Mouse (Mus musculus) embryo, embryonic 11 days (tissue): ENCODE measurements around the gene Gm10644.
"Not testable (repeated sequence)": the region's sequence is repeated elsewhere in the genome, so short reads cannot be mapped to it uniquely, and the experiment has no call there.

Source experiments
- DNase-seq: peaks from one replicate; pipeline ENCODE4 v3.0.0-alpha.2; 2015

The Gm10644 gene

GRCm38 (mm10) chr8:83955106-83955957 is at the start of gene Gm10644, which contains the start of gene Asf1b:
Gm10644 (minus strand) TSS chr8:83955205.
Asf1b (plus strand) TSS chr8:83955507.
- peak; percentile 100 for DNase-seq

GRCm38 (mm10) chr8:84004533-84005201 is 49.7 kb upstream of the Gm10644 start:
- peak; percentile 97 for DNase-seq

GRCm38 (mm10) chr8:84003612-84004246 is 48.7 kb upstream of the Gm10644 start:
- DNase-seq: no peak

- DNase-seq: no peak
Observed at GRCm38 (mm10) chr8:84002957-84003611, 48.1 kb upstream of the Gm10644 start.

GRCm38 (mm10) chr8:84001281-84002000 is 46.4 kb upstream of the Gm10644 start, which contains the start of gene 1700067K01Rik:
1700067K01Rik (plus strand) TSS chr8:84001502.
- no peak for DNase-seq

- DNase-seq: no peak
Observed at GRCm38 (mm10) chr8:83999825-84000224, 44.8 kb upstream of the Gm10644 start.

- no peak for DNase-seq
Observed at GRCm38 (mm10) chr8:83999057-83999705, 44.2 kb upstream of the Gm10644 start.

- DNase-seq: peak; percentile 85
Observed at GRCm38 (mm10) chr8:83998231-83999056, 43.4 kb upstream of the Gm10644 start.

- DNase-seq: peak; percentile 80
Observed at GRCm38 (mm10) chr8:83997511-83998141, 42.6 kb upstream of the Gm10644 start, which contains the start of gene Samd1. Samd1 (plus strand) TSS chr8:83997672.

- peak; percentile 95 for DNase-seq
Observed at GRCm38 (mm10) chr8:83996567-83997505, 41.8 kb upstream of the Gm10644 start.

GRCm38 (mm10) chr8:83995973-83996372 is 41.0 kb upstream of the Gm10644 start:
- DNase-seq: no peak

GRCm38 (mm10) chr8:83994030-83994429 is 39.0 kb upstream of the Gm10644 start:
- no peak for DNase-seq

GRCm38 (mm10) chr8:83992488-83992887 is 37.5 kb upstream of the Gm10644 start:
- no peak for DNase-seq

GRCm38 (mm10) chr8:83990170-83990569 is 35.2 kb upstream of the Gm10644 start:
- DNase-seq: no peak

GRCm38 (mm10) chr8:83989243-83989642 is 34.2 kb upstream of the Gm10644 start:
- no peak for DNase-seq

GRCm38 (mm10) chr8:83983222-83983621 is 28.2 kb upstream of the Gm10644 start:
- DNase-seq: not testable (repeated sequence)

GRCm38 (mm10) chr8:83982449-83982848 is 27.4 kb upstream of the Gm10644 start:
- no peak for DNase-seq

GRCm38 (mm10) chr8:83981533-83981932 is 26.5 kb upstream of the Gm10644 start:
- DNase-seq: no peak

- no peak for DNase-seq
Observed at GRCm38 (mm10) chr8:83980845-83981244, 25.8 kb upstream of the Gm10644 start.
